Mouse (Mus musculus): ENCODE results near the gene Cops7b. TPM values are rescaled to one million over a fixed set of nuclear protein-coding genes. Genes with fewer than 3 reads are reported as not detected.

Cops7b gene
- polyA plus RNA-seq, 1 experiment from 2014 or later = 26.9 TPM

Small RNAs within 50 kb of the gene (microRNA-seq; reads per million reads assigned to microRNA genes)
- not detected for gene Gm22955

Other genes with a start within 250 kb of the Cops7b start
- 247 TPM in 2 replicates for gene Ncl, start 223.5 kb upstream of the Cops7b start, polyA plus RNA-seq (2015; fragmentation: Nextera tagmentation; extraction: Ambion mirVana)
- not detected in 2 replicates for gene Nmur1, start 156.7 kb upstream of the Cops7b start, polyA plus RNA-seq (2015; fragmentation: Nextera tagmentation; extraction: Ambion mirVana)
- gene Tex44, start 156.6 kb upstream of the Cops7b start, polyA plus RNA-seq (2015; fragmentation: Nextera tagmentation; extraction: Ambion mirVana) = not detected in 2 replicates
- gene Ptma, start 56.2 kb upstream of the Cops7b start, polyA plus RNA-seq (2015; fragmentation: Nextera tagmentation; extraction: Ambion mirVana) = 929 and 934 TPM in 2 replicates
- gene Pde6d, start 275 bp upstream of the Cops7b start, polyA plus RNA-seq (2015; fragmentation: Nextera tagmentation; extraction: Ambion mirVana) = 60.4 and 66.9 TPM in 2 replicates
- gene Nppc, start 87.7 kb downstream of the Cops7b start, polyA plus RNA-seq (2015; fragmentation: Nextera tagmentation; extraction: Ambion mirVana) = 0.57 and 1.3 TPM in 2 replicates
- 15.0 and 16.4 TPM in 2 replicates for gene Dis3l2, start 120.9 kb downstream of the Cops7b start, polyA plus RNA-seq (2015; fragmentation: Nextera tagmentation; extraction: Ambion mirVana)

Measured in heart, embryonic 13.5 days (tissue).